Mouse (Mus musculus) forebrain, embryonic 15.5 days (tissue): Measurements from ENCODE around the gene Csnk1d. TPM values are rescaled to one million over a fixed set of nuclear protein-coding genes. Genes with fewer than 3 reads are reported as not detected.

Experiments used
- ATAC-seq: fragments of 200-750 bp; cut with Nextera tagmentation; replicated peaks from 2 replicates; pipeline ENCODE4 v1.8.0; 2017; ENCODE audit warnings: mild to moderate bottlenecking, moderate TSS enrichment, moderate library complexity
- H3K27ac ChIP-seq: fragments of 300-500 bp; sonication (generic); replicated peaks from 2 replicates; pipeline ENCODE4 v1.5.1; 2015; ENCODE audit warnings: mild to moderate bottlenecking, inconsistent platforms
- H3K27me3 ChIP-seq: fragments of 300-500 bp; sonication (generic); 2 replicates; pipeline ENCODE4 v1.6.1; 2015; ENCODE audit warnings: inconsistent platforms
- H3K36me3 ChIP-seq: fragments of 300-500 bp; sonication (generic); 2 replicates; pipeline ENCODE4 v1.6.1; 2015; ENCODE audit warnings: mild to moderate bottlenecking, inconsistent platforms
- H3K4me1 ChIP-seq: fragments of 300-500 bp; sonication (generic); 2 replicates; pipeline ENCODE4 v1.6.1; 2015; ENCODE audit warnings: inconsistent platforms
- H3K4me2 ChIP-seq: fragments of 300-500 bp; sonication (generic); replicated peaks from 2 replicates; pipeline ENCODE4 v1.6.1; 2015; ENCODE audit warnings: mild to moderate bottlenecking, inconsistent platforms
- H3K4me3 ChIP-seq: fragments of 300-500 bp; sonication (generic); 2 replicates; pipeline ENCODE4 v1.5.1; 2015; ENCODE audit warnings: mild to moderate bottlenecking, inconsistent platforms
- H3K9ac ChIP-seq: fragments of 300-500 bp; sonication (generic); replicated peaks from 2 replicates; pipeline ENCODE4 v1.6.1; 2015; ENCODE audit warnings: mild to moderate bottlenecking, inconsistent platforms
- H3K9me3 ChIP-seq: fragments of 300-500 bp; sonication (generic); 2 replicates; pipeline ENCODE4 v1.6.1; 2016; ENCODE audit warnings: inconsistent platforms
- WGBS: fragments of 180-500 bp; shearing (Covaris S2); methylation state at CpG from one replicate; pipeline ENCODE4 v1.1.7; 2015; ENCODE audit warnings: mixed read lengths; 5-methylcytosine and 5-hydroxymethylcytosine counted together
- polyA plus RNA-seq: library from polyadenylated mRNA; unstranded; fragments of >200 nt; fragmentation: Nextera tagmentation; extraction: Ambion mirVana; gene quantifications from 2 replicates; pipeline ENCODE4 v1.2.1, GENCODE M21; 2015

Csnk1d gene
- polyA plus RNA-seq, 1 experiment from 2014 or later, result 157 TPM

DNA sequence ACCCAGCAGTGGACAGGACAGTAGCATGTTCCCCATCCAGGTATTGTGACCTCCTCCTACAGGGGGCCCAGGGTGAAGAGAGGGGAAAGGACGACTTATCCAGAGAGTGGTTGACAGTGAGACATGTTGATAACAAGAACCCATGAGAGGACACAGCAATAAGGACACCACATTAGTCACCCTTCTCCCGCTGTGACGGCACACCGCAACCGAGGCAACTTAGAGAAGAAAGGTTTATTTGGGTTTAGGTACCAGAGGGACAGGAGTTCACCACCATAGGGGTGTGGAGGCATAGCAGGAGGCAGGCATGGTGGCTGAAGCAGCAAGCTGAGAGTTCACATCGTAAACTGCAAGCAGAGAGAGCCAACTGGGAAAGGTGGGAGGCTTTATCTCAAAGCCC is 15.1 kb upstream of the Csnk1d start:
- no peak for ATAC-seq
- H3K9me3 ChIP-seq, result no peaks in the 10 kb centered on the region
- no peak overlapping the region for H3K4me3 ChIP-seq
- no peak overlapping the region for H3K27ac ChIP-seq
- H3K36me3 ChIP-seq, result no peaks in the 10 kb centered on the region
- H3K4me1 ChIP-seq, result no peaks in the 10 kb centered on the region
- WGBS, result 84% methylated on average over 6 of the region's 6 CpGs
- no peak overlapping the region for H3K9ac ChIP-seq
- no peak overlapping the region for H3K4me2 ChIP-seq
- H3K27me3 ChIP-seq, result no peaks in the 10 kb centered on the region

DNA sequence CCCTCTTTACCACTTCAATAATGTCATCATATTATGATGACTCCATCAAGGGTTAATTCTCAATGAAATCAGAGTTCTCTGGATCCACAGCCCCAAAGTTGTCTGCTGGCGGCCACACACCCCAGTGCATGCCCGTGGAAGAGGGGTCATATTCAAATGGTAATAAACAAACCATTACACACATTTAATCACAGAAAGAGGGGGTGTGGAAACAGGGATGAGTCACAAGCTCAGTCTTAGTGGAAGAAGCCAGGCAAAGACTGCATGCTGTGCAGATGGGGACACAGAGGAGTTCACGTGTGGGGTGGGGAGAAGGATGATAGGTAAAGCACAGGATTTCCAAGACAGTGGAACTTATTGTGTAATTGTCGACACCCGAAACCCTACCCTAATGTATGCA is 13.2 kb upstream of the Csnk1d start:
- Histone ChIP-seq H3K4me3 (no peak overlapping the region), H3K36me3 (no peaks in the 10 kb centered on the region), H3K9ac (no peak overlapping the region), H3K27ac (no peak overlapping the region), H3K9me3 (no peaks in the 10 kb centered on the region), H3K4me1 (no peaks in the 10 kb centered on the region), H3K4me2 (no peak overlapping the region), H3K27me3 (no peaks in the 10 kb centered on the region)
- ATAC-seq, result no peak
- 48% methylated on average over 5 of the region's 5 CpGs for WGBS

DNA sequence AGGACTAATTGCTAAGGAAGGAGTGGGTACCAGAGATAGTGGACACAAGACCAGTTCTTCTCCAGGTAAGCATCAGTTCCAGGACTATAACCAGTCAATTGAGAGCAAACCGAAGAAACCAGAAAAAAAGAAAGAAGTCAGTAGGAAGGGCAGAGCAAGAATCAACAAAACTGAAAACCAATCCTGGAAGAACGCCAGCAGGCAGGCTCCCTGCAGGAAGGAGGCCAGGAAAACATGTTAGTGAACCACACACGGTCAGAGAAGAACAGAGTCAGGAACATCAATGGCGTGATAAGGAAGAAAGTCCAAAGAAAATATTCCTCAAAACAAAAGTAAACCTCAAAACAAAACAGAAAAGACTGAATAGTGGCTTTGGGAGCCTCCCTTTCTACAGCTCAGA is 10.8 kb upstream of the Csnk1d start:
- H3K9me3 ChIP-seq, result no peaks in the 10 kb centered on the region
- no peak for ATAC-seq
- no peaks in the 10 kb centered on the region for H3K27me3 ChIP-seq
- no peak overlapping the region for H3K4me2 ChIP-seq
- no peaks in the 10 kb centered on the region for H3K36me3 ChIP-seq
- H3K27ac ChIP-seq, result no peak overlapping the region
- H3K4me1 ChIP-seq, result no peaks in the 10 kb centered on the region
- 57% methylated on average over 4 of the region's 4 CpGs for WGBS
- no peak overlapping the region for H3K9ac ChIP-seq
- H3K4me3 ChIP-seq, result no peak overlapping the region

DNA sequence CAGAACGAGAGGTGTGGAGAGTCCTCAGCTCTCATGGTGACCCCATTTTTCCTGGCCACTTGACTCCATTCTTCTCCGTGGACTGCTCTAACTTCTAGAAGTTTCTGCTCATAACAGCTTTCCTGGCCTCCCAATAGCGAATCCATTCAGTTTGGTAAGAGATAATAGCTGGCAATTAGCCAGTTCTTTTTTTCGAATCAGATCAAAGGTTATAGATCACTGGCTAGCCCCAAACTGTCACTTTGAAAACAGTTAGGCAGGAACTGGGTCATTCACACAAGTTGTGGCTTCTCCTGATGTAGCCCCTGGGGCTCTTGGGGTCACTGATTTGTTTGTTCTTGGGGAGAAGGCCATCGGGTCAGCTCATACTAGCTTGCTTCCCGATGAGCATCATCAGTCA is 3.6 kb upstream of the Csnk1d start:
- no peak for ATAC-seq
- H3K9me3 ChIP-seq, result no peaks in the 10 kb centered on the region
- no peak overlapping the region for H3K27ac ChIP-seq
- H3K4me3 ChIP-seq, result no peak overlapping the region
- no peak overlapping the region for H3K4me2 ChIP-seq
- H3K36me3 ChIP-seq, result no peaks in the 10 kb centered on the region
- H3K9ac ChIP-seq, result no peak overlapping the region
- H3K4me1 ChIP-seq, result peaks cover 26% of the 10 kb centered on the region
- no peaks in the 10 kb centered on the region for H3K27me3 ChIP-seq
- WGBS, result 90% methylated on average over 6 of the region's 6 CpGs

DNA sequence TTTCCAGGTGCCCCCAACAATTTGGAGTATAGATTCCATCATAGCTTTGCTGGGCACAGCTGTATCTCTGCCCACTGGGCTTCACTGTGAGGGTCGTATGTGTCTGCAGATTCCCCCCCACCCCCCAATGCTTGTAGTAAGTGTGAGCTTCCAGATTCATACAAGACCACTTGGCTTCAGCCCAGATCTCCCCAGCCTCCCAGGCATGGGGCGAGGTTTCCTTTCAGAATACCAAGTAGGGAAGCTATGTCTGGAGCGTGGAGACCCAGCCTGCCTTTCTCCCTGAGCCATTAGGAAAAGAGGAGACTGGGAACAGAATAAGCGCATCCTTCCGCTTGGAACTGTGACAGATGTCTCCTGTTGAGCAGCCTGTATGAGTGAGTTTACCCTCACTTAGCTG is 2.5 kb upstream of the Csnk1d start:
- 54% methylated on average over 5 of the region's 5 CpGs for WGBS
- no peak for ATAC-seq
- no peak overlapping the region for H3K9ac ChIP-seq
- H3K9me3 ChIP-seq, result no peaks in the 10 kb centered on the region
- no peaks in the 10 kb centered on the region for H3K36me3 ChIP-seq
- no peak overlapping the region for H3K4me3 ChIP-seq
- no peak overlapping the region for H3K27ac ChIP-seq
- H3K27me3 ChIP-seq, result no peaks in the 10 kb centered on the region
- peaks cover 38% of the 10 kb centered on the region for H3K4me1 ChIP-seq
- no peak overlapping the region for H3K4me2 ChIP-seq

DNA sequence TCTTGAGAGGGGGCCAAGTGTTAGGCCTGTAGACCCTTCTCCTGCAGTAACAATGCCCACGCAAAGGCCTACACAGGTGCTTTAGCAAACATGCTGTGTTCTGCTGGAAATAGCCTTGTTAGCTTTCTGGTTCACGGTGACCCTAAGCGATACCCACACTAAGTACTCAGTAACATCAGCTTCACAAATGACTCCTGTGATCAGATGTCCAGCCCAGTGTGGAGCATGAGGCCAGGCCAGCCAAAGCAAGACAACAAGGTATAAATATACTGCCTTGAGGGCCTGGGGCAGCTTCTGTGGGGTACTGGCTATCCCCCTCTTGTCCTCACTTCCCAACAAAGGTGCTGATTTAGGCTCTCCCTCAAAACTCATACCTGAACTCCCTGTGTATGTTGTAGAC is 1.9 kb upstream of the Csnk1d start:
- 98% methylated on average over 3 of the region's 3 CpGs for WGBS
- peaks cover 43% of the 10 kb centered on the region for H3K4me1 ChIP-seq
- H3K9ac ChIP-seq, result no peak overlapping the region
- H3K4me2 ChIP-seq, result no peak overlapping the region
- no peaks in the 10 kb centered on the region for H3K36me3 ChIP-seq
- H3K4me3 ChIP-seq, result no peak overlapping the region
- no peaks in the 10 kb centered on the region for H3K27me3 ChIP-seq
- no peaks in the 10 kb centered on the region for H3K9me3 ChIP-seq
- ATAC-seq, result no peak
- no peak overlapping the region for H3K27ac ChIP-seq

DNA sequence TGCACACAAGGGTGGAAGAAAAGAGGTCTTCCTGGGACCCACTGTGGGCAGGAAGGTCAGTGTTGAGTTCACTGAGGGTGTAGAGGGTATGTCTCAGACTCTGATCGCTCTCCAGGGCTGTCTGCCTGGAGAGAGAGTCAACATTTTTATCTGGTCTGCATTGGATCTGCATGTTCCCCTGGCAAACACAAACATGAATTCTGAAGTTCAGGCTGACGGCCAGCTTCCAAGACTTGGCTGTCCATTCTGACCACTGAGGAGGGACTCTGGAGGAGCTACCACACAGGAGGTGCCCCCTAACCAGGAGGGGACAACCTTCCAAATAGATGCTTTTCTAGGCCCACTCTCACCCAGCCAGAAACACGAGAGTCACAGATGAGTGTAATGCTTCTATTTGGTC is 661 bp upstream of the Csnk1d start:
- H3K9ac ChIP-seq, result peak overlapping the region; percentile 55
- H3K4me1 ChIP-seq, result peaks cover 55% of the 10 kb centered on the region
- no peaks in the 10 kb centered on the region for H3K36me3 ChIP-seq
- peak overlapping the region; percentile 99 for H3K4me3 ChIP-seq
- ATAC-seq, result peak; percentile 39; the same call in 1 of the 2 replicates
- H3K27ac ChIP-seq, result peak overlapping the region; percentile 93
- no peaks in the 10 kb centered on the region for H3K9me3 ChIP-seq
- H3K4me2 ChIP-seq, result peak overlapping the region; percentile 57
- no peaks in the 10 kb centered on the region for H3K27me3 ChIP-seq
- WGBS, result 75% methylated on average over 3 of the region's 3 CpGs

DNA sequence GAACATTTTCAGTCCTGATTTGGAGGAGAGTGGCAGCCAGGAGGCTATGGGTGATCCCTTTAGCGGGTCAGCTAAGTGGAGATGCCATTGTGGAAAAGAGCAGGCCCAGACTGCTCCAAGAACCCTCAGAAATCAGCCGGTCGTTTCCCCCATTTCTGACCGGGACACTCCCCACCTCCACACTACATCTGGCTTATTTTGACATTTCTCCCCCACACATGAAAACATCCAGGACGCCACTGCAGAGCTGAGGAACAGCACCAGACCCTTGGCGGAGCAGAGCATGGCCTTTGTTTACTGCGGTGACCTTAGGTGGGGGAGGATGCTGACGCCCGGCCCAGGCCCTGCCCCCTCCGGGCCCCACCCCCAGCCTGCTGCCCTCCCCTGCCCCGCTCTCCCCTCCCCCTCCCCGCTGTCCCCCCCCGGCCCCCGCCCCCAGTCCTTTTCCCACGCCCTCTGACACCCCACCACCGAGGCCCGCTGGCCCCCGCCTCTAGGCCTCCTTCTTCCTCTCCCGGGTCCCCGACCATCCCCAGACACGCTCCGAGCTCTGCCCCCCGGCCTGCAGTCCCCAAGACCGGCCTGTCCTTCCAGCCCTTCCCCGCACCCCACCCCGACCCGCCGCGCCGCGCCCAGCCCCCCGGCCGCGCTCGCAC is 876 bp downstream of the Csnk1d start:
- Histone ChIP-seq H3K9ac (peak overlapping the region; percentile 100), H3K36me3 (peaks cover 5% of the 10 kb centered on the region; the same call in 1 of the 2 replicates), H3K4me3 (peak overlapping the region; percentile 99), H3K27ac (peak overlapping the region; percentile 93), H3K4me1 (peaks cover 55% of the 10 kb centered on the region), H3K27me3 (no peaks in the 10 kb centered on the region), H3K9me3 (no peaks in the 10 kb centered on the region), H3K4me2 (peak overlapping the region; percentile 65)
- WGBS, result 3% methylated on average over 18 of the region's 35 CpGs
- ATAC-seq, result peak; percentile 47

DNA sequence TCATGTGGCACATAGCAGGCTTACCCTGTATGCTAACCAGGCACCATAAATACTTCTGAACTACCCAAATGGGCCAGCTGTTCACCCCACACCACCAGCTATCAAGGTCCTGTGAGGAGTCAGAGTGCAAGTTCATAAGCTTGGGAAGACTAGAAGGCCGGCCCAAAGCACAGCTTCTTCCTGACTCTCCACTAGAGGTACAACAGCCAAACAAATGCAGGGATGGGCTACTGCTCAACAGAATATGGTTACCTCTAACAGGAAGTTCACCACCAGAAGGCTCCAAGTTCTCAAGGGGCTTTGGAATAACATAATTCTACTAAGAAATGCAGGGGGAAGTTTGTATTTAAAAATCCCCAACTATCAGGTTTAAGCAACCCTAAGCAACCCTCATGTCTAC is 1.6 kb downstream of the Csnk1d start:
- H3K36me3 ChIP-seq, result peaks cover 5% of the 10 kb centered on the region; the same call in 1 of the 2 replicates
- 43% methylated on average over 1 of the region's 1 CpGs for WGBS
- peak overlapping the region; percentile 100 for H3K9ac ChIP-seq
- H3K4me2 ChIP-seq, result peak overlapping the region; percentile 65
- no peaks in the 10 kb centered on the region for H3K9me3 ChIP-seq
- peaks cover 55% of the 10 kb centered on the region for H3K4me1 ChIP-seq
- peak overlapping the region; percentile 99 for H3K4me3 ChIP-seq
- no peak for ATAC-seq
- H3K27me3 ChIP-seq, result no peaks in the 10 kb centered on the region
- no peak overlapping the region; the same call in 1 of the 2 replicates for H3K27ac ChIP-seq

DNA sequence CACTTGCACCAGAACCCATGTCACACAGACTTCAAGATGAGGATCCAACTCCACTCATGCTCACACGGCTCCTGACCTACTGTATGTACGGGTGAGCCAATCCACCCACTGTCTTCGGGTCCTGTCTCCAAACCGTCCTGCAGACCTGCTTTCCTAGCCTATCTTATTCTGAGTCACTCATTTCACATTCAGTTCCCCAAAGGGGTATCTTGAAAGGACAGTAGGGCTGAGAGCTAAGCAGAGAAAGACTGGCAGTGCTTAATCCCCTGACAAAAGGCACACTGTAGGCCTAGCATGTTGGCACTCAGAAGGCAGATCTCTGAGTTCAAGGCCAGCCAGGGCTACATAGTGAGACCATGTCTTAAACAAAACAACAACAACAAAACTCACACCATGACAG is 2.7 kb downstream of the Csnk1d start:
- no peak overlapping the region for H3K27ac ChIP-seq
- peaks cover 5% of the 10 kb centered on the region; the same call in 1 of the 2 replicates for H3K36me3 ChIP-seq
- H3K4me2 ChIP-seq, result peak overlapping the region; percentile 65
- H3K9ac ChIP-seq, result no peak overlapping the region
- ATAC-seq, result no peak
- WGBS, result 76% methylated on average over 4 of the region's 4 CpGs
- H3K4me1 ChIP-seq, result peaks cover 50% of the 10 kb centered on the region
- no peaks in the 10 kb centered on the region for H3K9me3 ChIP-seq
- H3K4me3 ChIP-seq, result peak overlapping the region; percentile 99; the same call in 1 of the 2 replicates
- no peaks in the 10 kb centered on the region for H3K27me3 ChIP-seq

DNA sequence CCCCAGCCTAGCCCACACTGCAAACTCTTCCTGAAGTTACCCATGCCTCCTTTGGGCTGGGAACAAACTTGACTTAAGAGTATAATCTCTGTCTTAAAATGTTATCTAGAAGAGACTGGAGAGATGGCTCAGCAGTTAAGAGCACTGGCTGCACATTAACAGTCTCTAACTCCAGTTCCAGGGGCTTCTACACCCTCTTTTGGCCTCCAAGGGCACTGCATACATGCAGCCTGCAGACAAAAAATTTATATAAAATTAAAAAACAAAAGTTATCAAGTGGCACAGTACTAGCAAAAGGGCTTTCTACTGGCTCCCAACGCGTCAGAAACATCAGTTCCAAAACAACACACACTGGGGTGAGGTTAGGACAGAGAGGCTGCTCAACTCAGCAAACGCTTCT is 3.5 kb downstream of the Csnk1d start:
- peaks cover 43% of the 10 kb centered on the region for H3K4me1 ChIP-seq
- no peak overlapping the region for H3K4me3 ChIP-seq
- no peaks in the 10 kb centered on the region for H3K9me3 ChIP-seq
- no peak for ATAC-seq
- no peak overlapping the region for H3K27ac ChIP-seq
- no peaks in the 10 kb centered on the region for H3K27me3 ChIP-seq
- H3K4me2 ChIP-seq, result no peak overlapping the region
- WGBS, result 86% methylated on average over 3 of the region's 3 CpGs
- peaks cover 13% of the 10 kb centered on the region for H3K36me3 ChIP-seq
- no peak overlapping the region for H3K9ac ChIP-seq

DNA sequence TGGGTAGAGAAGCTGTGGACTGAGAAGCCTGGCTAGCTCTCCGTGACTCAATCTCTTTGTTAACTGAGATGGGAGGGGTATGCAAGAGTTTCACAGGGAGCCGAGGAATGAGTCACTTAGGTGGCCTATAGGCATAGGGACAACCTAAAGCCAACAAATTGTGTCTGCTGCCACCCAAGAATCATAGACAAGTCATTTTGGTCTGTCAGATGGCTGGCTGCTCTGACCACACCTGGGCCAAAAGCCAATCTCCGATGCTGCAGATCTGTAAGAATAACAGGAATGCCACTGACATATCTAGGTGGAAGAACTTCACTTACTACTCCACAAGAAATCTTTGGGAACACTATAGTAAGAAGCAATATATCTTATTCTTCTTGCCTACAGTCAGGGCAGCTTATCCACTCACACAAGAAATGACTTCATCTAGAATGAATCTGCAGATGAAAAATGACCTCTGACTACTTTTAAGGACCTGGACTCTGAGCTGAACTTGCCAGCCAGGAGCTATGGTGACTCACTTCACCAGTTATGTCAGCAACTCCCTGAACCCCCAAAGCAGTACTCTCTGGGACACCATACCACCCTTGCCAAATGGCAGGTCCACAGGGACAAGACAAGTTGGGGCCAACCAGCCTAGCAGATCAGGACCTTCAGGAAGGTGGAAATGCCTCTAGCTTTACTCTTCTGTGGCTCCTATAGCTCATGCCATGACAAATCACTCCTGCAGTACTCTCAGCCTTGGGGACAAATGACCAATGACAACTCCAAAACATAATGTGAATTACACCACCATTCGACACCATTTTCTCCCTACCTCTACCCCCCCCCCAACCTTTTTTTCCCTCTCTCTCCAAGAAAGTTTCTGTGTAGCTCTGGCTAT is 6.4 kb downstream of the Csnk1d start:
- 80% methylated on average over 4 of the region's 4 CpGs for WGBS
- ATAC-seq, result no peak

More for the DNA sequence above, 6.4 kb downstream of the Csnk1d start:
- Histone ChIP-seq H3K4me2 (no peak overlapping the region), H3K36me3 (peaks cover 39% of the 10 kb centered on the region), H3K9me3 (no peaks in the 10 kb centered on the region), H3K27me3 (no peaks in the 10 kb centered on the region), H3K4me3 (no peak overlapping the region), H3K4me1 (peaks cover 28% of the 10 kb centered on the region), H3K27ac (no peak overlapping the region), H3K9ac (no peak overlapping the region)
